Mouse (Mus musculus): Measurements from ENCODE around the gene Serpinb3a. TPM values are rescaled to one million over a fixed set of nuclear protein-coding genes. Genes with fewer than 3 reads are reported as not detected.
"Not testable (repeated sequence)": the region's sequence is repeated elsewhere in the genome, so short reads cannot be mapped to it uniquely, and the experiment has no call there.

The Serpinb3a gene
- not detected in 2 replicates for polyA plus RNA-seq (2014; fragmentation: Nextera tagmentation; extraction: Ambion mirVana)

- H3K4me3 ChIP-seq (ENCODE audit: low read depth, low read length) = no peak within 1 kb of the TSS
- no peak within 1 kb of the TSS for H3K27ac ChIP-seq (ENCODE audit: low read depth, low read length)
- H3K9me3 ChIP-seq (ENCODE audit: control insufficient read depth, low read length) = no peaks in the 10 kb centered on the region
- 94% methylated on average over 1 of the region's 1 CpGs for WGBS
- DNase-seq (ENCODE audit: low spot score) (no peak), ATAC-seq (replicated peaks; ENCODE audit: low FRiP score) (no peak)
- no peak within 1 kb of the TSS for H3K9ac ChIP-seq (ENCODE audit: low read length)
- no peaks in the 10 kb centered on the region for H3K36me3 ChIP-seq (ENCODE audit: control insufficient read depth, insufficient read depth, low read length)
- no peaks in the 10 kb centered on the region for H3K4me1 ChIP-seq (replicated peaks; ENCODE audit: control insufficient read depth, insufficient read depth, low read length)
- H3K4me2 ChIP-seq (ENCODE audit: low read depth, low read length, severe bottlenecking) = no peak within 1 kb of the TSS
- H3K27me3 ChIP-seq (ENCODE audit: control insufficient read depth, insufficient read depth, low read length) = no peaks in the 10 kb centered on the region
Measured at GRCm38 (mm10) chr1:107052203-107052602, at the start of gene Serpinb3a. Gene Serpinb3a, minus strand, starts transcription at chr1:107052303.

DNA sequence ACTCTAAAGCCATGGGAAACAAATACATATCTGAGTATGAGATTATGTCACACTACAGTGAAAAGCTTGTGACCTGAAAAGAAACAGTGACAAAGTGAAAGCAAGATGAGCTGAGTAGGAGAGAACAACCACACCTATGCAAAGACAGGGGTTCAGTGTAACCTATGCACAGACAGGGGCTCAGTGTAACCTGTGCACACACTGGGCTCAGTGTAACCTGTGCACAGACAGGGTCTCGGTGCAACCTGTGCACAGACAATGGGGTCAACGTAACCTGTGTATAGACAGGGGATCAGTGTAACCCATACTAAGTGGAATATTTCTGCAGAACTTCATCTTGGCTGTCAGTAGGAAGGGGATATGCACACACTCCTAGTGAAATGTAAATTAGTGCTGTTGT, 46.3 kb upstream of the Serpinb3a start:
- Histone ChIP-seq H3K9me3 (ENCODE audit: control insufficient read depth, low read length) (no peaks in the 10 kb centered on the region), H3K36me3 (ENCODE audit: control insufficient read depth, insufficient read depth, low read length) (no peaks in the 10 kb centered on the region), H3K27ac (ENCODE audit: low read depth, low read length) (no peak overlapping the region), H3K9ac (ENCODE audit: low read length) (no peak overlapping the region), H3K4me1 (replicated peaks; ENCODE audit: control insufficient read depth, insufficient read depth, low read length) (no peaks in the 10 kb centered on the region), H3K27me3 (ENCODE audit: control insufficient read depth, insufficient read depth, low read length) (no peaks in the 10 kb centered on the region), H3K4me2 (ENCODE audit: low read depth, low read length, severe bottlenecking) (no peak overlapping the region), H3K4me3 (ENCODE audit: low read depth, low read length) (no peak overlapping the region)
- WGBS = 90% methylated on average over 2 of the region's 2 CpGs
- DNase-seq (ENCODE audit: low spot score) (no peak), ATAC-seq (replicated peaks; ENCODE audit: low FRiP score) (no peak)

DNA sequence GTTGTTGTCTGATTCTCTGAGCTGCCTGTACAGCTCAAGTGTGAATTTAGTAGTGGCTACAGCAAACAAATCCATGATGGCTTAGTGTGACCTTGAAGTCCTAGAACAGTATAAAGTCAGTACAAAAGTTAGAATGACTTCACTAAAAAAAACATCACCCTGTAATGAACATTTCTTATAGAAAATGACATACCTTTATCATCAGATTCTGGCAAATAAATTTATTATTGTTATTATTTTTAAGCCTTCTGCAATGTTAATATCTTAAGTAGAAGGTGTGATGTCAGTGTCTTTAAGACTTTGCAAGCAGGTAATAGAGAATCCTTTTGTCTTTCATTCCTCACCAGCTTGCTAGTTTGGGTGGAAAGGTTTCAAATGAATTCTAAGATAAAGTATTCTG, 31.3 kb upstream of the Serpinb3a start, which contains the start of gene Serpinb3d:
Serpinb3d (minus strand) TSS at position 101 of the 400 bp plus-strand sequence.
- Histone ChIP-seq H3K27ac (ENCODE audit: low read depth, low read length) (no peak within 1 kb of the TSS), H3K4me3 (ENCODE audit: low read depth, low read length) (no peak within 1 kb of the TSS), H3K36me3 (ENCODE audit: control insufficient read depth, insufficient read depth, low read length) (no peaks in the 10 kb centered on the region), H3K4me1 (replicated peaks; ENCODE audit: control insufficient read depth, insufficient read depth, low read length) (no peaks in the 10 kb centered on the region), H3K9ac (ENCODE audit: low read length) (no peak within 1 kb of the TSS), H3K27me3 (ENCODE audit: control insufficient read depth, insufficient read depth, low read length) (no peaks in the 10 kb centered on the region), H3K9me3 (ENCODE audit: control insufficient read depth, low read length) (no peaks in the 10 kb centered on the region), H3K4me2 (ENCODE audit: low read depth, low read length, severe bottlenecking) (no peak within 1 kb of the TSS)
- ATAC-seq (replicated peaks; ENCODE audit: low FRiP score) (no peak), DNase-seq (ENCODE audit: low spot score) (no peak)

DNA sequence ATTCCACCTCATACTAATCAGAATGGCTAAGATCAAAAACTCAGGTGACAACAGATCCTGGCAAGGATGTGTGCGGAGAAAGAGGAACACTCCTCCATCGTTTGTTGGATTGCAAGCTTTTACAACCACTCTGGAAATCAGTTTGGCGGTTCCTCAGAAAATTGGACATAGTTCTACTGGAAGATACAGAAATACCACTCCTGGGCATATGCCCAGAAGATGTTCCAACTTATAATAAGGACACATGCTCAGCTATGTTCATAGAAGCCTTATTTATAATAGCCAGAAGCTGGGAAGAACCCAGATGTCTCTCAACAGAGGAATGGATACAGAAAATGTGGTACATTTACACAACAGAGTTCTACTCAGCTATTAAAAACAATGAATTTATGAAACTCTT, 17.9 kb downstream of the Serpinb3a start:
- H3K9ac ChIP-seq (ENCODE audit: low read length); H3K4me2 ChIP-seq (ENCODE audit: low read depth, low read length, severe bottlenecking); ATAC-seq (replicated peaks; ENCODE audit: low FRiP score); H3K27me3 ChIP-seq (ENCODE audit: control insufficient read depth, insufficient read depth, low read length); H3K4me1 ChIP-seq (replicated peaks; ENCODE audit: control insufficient read depth, insufficient read depth, low read length); H3K27ac ChIP-seq (ENCODE audit: low read depth, low read length); H3K9me3 ChIP-seq (ENCODE audit: control insufficient read depth, low read length); DNase-seq (ENCODE audit: low spot score); H3K4me3 ChIP-seq (ENCODE audit: low read depth, low read length); H3K36me3 ChIP-seq (ENCODE audit: control insufficient read depth, insufficient read depth, low read length): not testable (repeated sequence)
- 84% methylated on average over 3 of the region's 3 CpGs for WGBS

GRCm38 (mm10) chr1:107025886-107026285, 26.2 kb downstream of the Serpinb3a start:
- DNase-seq (ENCODE audit: low spot score) (no peak), ATAC-seq (replicated peaks; ENCODE audit: low FRiP score) (no peak)
- no peak overlapping the region for H3K4me2 ChIP-seq (ENCODE audit: low read depth, low read length, severe bottlenecking)
- no peaks in the 10 kb centered on the region for H3K27me3 ChIP-seq (ENCODE audit: control insufficient read depth, insufficient read depth, low read length)
- no peak overlapping the region for H3K9ac ChIP-seq (ENCODE audit: low read length)
- no peak overlapping the region for H3K27ac ChIP-seq (ENCODE audit: low read depth, low read length)
- H3K9me3 ChIP-seq (ENCODE audit: control insufficient read depth, low read length) = no peaks in the 10 kb centered on the region
- H3K4me1 ChIP-seq (replicated peaks; ENCODE audit: control insufficient read depth, insufficient read depth, low read length) = no peaks in the 10 kb centered on the region
- H3K4me3 ChIP-seq (ENCODE audit: low read depth, low read length) = no peak overlapping the region
- WGBS = 76% methylated on average over 1 of the region's 1 CpGs
- H3K36me3 ChIP-seq (ENCODE audit: control insufficient read depth, insufficient read depth, low read length) = no peaks in the 10 kb centered on the region

DNA sequence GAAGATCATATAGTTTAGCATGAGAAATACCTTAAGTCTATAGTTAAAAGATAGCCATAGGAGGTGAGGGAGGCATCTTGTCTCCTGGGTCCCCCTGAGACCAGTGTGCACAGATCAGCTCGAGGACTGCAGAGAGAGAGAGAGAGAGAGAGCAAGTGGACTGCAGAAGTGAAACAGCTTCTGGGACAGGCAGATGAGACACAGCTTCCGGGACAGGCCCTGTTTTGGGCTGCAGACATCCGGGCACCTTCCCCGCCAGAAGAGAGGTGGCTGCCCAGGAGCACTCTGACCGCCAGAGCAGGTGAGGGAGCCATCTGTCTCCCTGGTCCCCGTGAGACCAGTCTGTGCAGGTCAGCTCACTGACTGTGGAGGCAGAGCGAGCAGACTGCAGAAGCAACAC, 36.9 kb downstream of the Serpinb3a start:
- DNase-seq (ENCODE audit: low spot score) (no peak), ATAC-seq (replicated peaks; ENCODE audit: low FRiP score) (no peak)
- no peaks in the 10 kb centered on the region for H3K4me1 ChIP-seq (replicated peaks; ENCODE audit: control insufficient read depth, insufficient read depth, low read length)
- no peak overlapping the region for H3K9ac ChIP-seq (ENCODE audit: low read length)
- H3K27me3 ChIP-seq (ENCODE audit: control insufficient read depth, insufficient read depth, low read length) = no peaks in the 10 kb centered on the region
- H3K36me3 ChIP-seq (ENCODE audit: control insufficient read depth, insufficient read depth, low read length) = no peaks in the 10 kb centered on the region
- WGBS = 77% methylated on average over 7 of the region's 7 CpGs
- H3K9me3 ChIP-seq (ENCODE audit: control insufficient read depth, low read length) = no peaks in the 10 kb centered on the region
- H3K4me3 ChIP-seq (ENCODE audit: low read depth, low read length) = no peak overlapping the region
- no peak overlapping the region for H3K4me2 ChIP-seq (ENCODE audit: low read depth, low read length, severe bottlenecking)
- H3K27ac ChIP-seq (ENCODE audit: low read depth, low read length) = no peak overlapping the region

DNA sequence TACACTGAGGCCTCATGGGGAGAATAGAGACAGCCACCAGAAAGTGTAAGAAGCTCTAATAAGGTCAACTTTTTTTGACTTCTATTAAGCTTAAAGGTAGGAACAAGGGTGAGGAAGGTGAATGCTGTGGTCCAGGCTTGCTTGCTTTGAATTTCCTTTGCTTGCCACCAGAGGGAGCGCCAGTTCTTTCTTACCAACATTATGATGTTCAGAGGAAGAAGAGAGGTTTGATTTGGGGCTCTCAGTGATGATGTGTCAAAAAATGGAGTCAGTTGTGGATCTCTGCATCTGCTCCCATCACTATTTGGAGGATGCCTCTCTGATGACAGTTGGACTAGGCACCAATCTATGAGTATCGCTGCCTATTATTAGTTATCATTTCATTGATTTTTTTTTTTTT, 37.6 kb downstream of the Serpinb3a start:
- Histone ChIP-seq H3K27ac (ENCODE audit: low read depth, low read length) (no peak overlapping the region), H3K4me1 (replicated peaks; ENCODE audit: control insufficient read depth, insufficient read depth, low read length) (no peaks in the 10 kb centered on the region), H3K9me3 (ENCODE audit: control insufficient read depth, low read length) (no peaks in the 10 kb centered on the region), H3K36me3 (ENCODE audit: control insufficient read depth, insufficient read depth, low read length) (no peaks in the 10 kb centered on the region), H3K4me2 (ENCODE audit: low read depth, low read length, severe bottlenecking) (no peak overlapping the region), H3K27me3 (ENCODE audit: control insufficient read depth, insufficient read depth, low read length) (no peaks in the 10 kb centered on the region), H3K4me3 (ENCODE audit: low read depth, low read length) (no peak overlapping the region), H3K9ac (ENCODE audit: low read length) (no peak overlapping the region)
- DNase-seq (ENCODE audit: low spot score) (no peak), ATAC-seq (replicated peaks; ENCODE audit: low FRiP score) (peak; percentile 73; the same call in 1 of the 2 replicates)
- WGBS = 46% methylated on average over 2 of the region's 2 CpGs

DNA sequence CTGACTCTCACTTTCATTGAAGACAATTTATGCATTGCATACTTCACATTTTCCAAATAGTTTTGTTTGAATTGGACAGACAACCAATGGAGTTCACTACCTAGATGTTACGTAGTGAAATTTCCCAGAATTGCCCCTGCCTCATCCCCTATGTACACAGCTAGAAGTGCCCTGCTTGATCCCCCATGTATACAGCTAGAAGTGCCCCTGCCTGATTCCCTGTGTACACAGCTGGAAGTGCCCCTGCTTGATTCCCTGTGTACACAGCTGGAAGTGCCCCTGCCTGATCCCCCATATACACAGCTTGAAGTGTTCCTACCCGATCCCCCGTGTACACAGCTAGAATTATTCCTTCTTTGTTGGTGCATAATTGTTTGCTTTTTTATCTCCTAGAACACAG, 45.8 kb downstream of the Serpinb3a start:
- 77% methylated on average over 3 of the region's 3 CpGs for WGBS
- H3K27me3 ChIP-seq (ENCODE audit: control insufficient read depth, insufficient read depth, low read length) = no peaks in the 10 kb centered on the region
- no peak overlapping the region for H3K4me3 ChIP-seq (ENCODE audit: low read depth, low read length)
- H3K9me3 ChIP-seq (ENCODE audit: control insufficient read depth, low read length) = no peaks in the 10 kb centered on the region
- no peak overlapping the region for H3K27ac ChIP-seq (ENCODE audit: low read depth, low read length)
- DNase-seq (ENCODE audit: low spot score) = no peak
- H3K36me3 ChIP-seq (ENCODE audit: control insufficient read depth, insufficient read depth, low read length) = no peaks in the 10 kb centered on the region
- no peaks in the 10 kb centered on the region for H3K4me1 ChIP-seq (replicated peaks; ENCODE audit: control insufficient read depth, insufficient read depth, low read length)
- H3K9ac ChIP-seq (ENCODE audit: low read length) = no peak overlapping the region
- no peak overlapping the region for H3K4me2 ChIP-seq (ENCODE audit: low read depth, low read length, severe bottlenecking)
- no peak for ATAC-seq (replicated peaks; ENCODE audit: low FRiP score)

GRCm38 (mm10) chr1:107001754-107002153, 50.3 kb downstream of the Serpinb3a start:
- Histone ChIP-seq H3K36me3 (ENCODE audit: control insufficient read depth, insufficient read depth, low read length) (no peaks in the 10 kb centered on the region), H3K9ac (ENCODE audit: low read length) (no peak overlapping the region), H3K27me3 (ENCODE audit: control insufficient read depth, insufficient read depth, low read length) (no peaks in the 10 kb centered on the region), H3K4me2 (ENCODE audit: low read depth, low read length, severe bottlenecking) (no peak overlapping the region), H3K27ac (ENCODE audit: low read depth, low read length) (no peak overlapping the region), H3K4me3 (ENCODE audit: low read depth, low read length) (no peak overlapping the region), H3K9me3 (ENCODE audit: control insufficient read depth, low read length) (no peaks in the 10 kb centered on the region), H3K4me1 (replicated peaks; ENCODE audit: control insufficient read depth, insufficient read depth, low read length) (no peaks in the 10 kb centered on the region)
- DNase-seq (ENCODE audit: low spot score) (no peak), ATAC-seq (replicated peaks; ENCODE audit: low FRiP score) (no peak)
- WGBS = 81% methylated on average over 2 of the region's 2 CpGs
